Mouse (Mus musculus): ENCODE measurements at regions not wholly inside any gene's neighbourhood (a gene's known extent, or its start where the extent isn't known, plus 50 kb on each side); places are given as distances from the start of the nearest gene placed in this dataset.
A peak's percentile ranks its signal among the peaks of the same experiment; 100 is the strongest.

GRCm38 (mm10) chr4:148731586-148731985 is 72.6 kb upstream of the Casz1 start:
- Histone ChIP-seq H3K4me3 (ENCODE audit: control insufficient read depth in 1 of 2, insufficient read depth in 1 of 2, low read depth in 2 of 2, low read length in 2 of 2) (no peak overlapping the region), H3K9ac (ENCODE audit: control insufficient read depth, low read depth, low read length, poor library complexity, severe bottlenecking) (no peak overlapping the region), H3K79me2 (ENCODE audit: control insufficient read depth, insufficient read depth, low read length, poor library complexity) (no peaks in the 10 kb centered on the region), H3K9me3 (replicated peaks; ENCODE audit: insufficient read depth, low read length) (no peaks in the 10 kb centered on the region), H3K36me3 (ENCODE audit: control insufficient read depth in 1 of 2, insufficient read depth in 2 of 2, low read length in 2 of 2) (no peaks in the 10 kb centered on the region), H3K27me3 (ENCODE audit: control insufficient read depth in 1 of 2, insufficient read depth in 2 of 2, low read length in 2 of 2) (peaks cover 0 to 8% of the 10 kb centered on the region in 2 experiments; a peak in 3 of 4 replicates), H3K27ac (ENCODE audit: control insufficient read depth, low read depth, low read length) (no peak overlapping the region), H3K4me1 (ENCODE audit: control insufficient read depth in 1 of 2, insufficient read depth in 2 of 2, low read length in 2 of 2) (no peaks in the 10 kb centered on the region)
- no peak for TF ChIP-seq MAZ (IDR thresholded peaks at IDR 0.05; ENCODE audit: low read depth, low read length)
- TF ChIP-seq CTCF (IDR thresholded peaks at IDR 0.05 in 2 of 3, conservative IDR thresholded peaks at IDR 0.05 in 1 of 3; ENCODE audit: control insufficient read depth in 1 of 3, insufficient read depth in 1 of 3, low read depth in 2 of 3, low read length in 3 of 3, poor library complexity in 1 of 3, severe bottlenecking in 1 of 3): peak in 1 of 3 experiments; percentile 36; a peak in 2 of 6 replicates
- no peak for DNase-seq (ENCODE audit: low read depth, low spot score)

- H3K9ac ChIP-seq (ENCODE audit: control insufficient read depth, low read depth, low read length, poor library complexity, severe bottlenecking): no peak overlapping the region
- H3K27ac ChIP-seq (ENCODE audit: control insufficient read depth, low read depth, low read length): no peak overlapping the region
- no peaks in the 10 kb centered on the region for H3K9me3 ChIP-seq (replicated peaks; ENCODE audit: insufficient read depth, low read length)
- H3K4me3 ChIP-seq (ENCODE audit: control insufficient read depth in 1 of 2, insufficient read depth in 1 of 2, low read depth in 2 of 2, low read length in 2 of 2): no peak overlapping the region
- H3K27me3 ChIP-seq (ENCODE audit: control insufficient read depth in 1 of 2, insufficient read depth in 2 of 2, low read length in 2 of 2): peaks cover 0 to 6% of the 10 kb centered on the region in 2 experiments; a peak in 3 of 4 replicates
- no peaks in the 10 kb centered on the region for H3K36me3 ChIP-seq (ENCODE audit: control insufficient read depth in 1 of 2, insufficient read depth in 2 of 2, low read length in 2 of 2)
- no peaks in the 10 kb centered on the region for H3K79me2 ChIP-seq (ENCODE audit: control insufficient read depth, insufficient read depth, low read length, poor library complexity)
- DNase-seq (ENCODE audit: low read depth, low spot score): no peak
- TF ChIP-seq MXI1 (IDR thresholded peaks at IDR 0.05; ENCODE audit: low read depth, low read length) (no peak), POLR2AphosphoS2 (IDR thresholded peaks at IDR 0.05; ENCODE audit: low read length) (no peak), RAD21 (IDR thresholded peaks at IDR 0.05; ENCODE audit: low read depth, low read length) (no peak), SMC3 (IDR thresholded peaks at IDR 0.05; ENCODE audit: low read depth, low read length) (no peak), GABPA (IDR thresholded peaks at IDR 0.05; ENCODE audit: low read depth, low read length) (no peak), CHD2 (IDR thresholded peaks at IDR 0.05; ENCODE audit: low read length) (no peak), TCF12 (IDR thresholded peaks at IDR 0.05; ENCODE audit: low read depth, low read length) (no peak), POLR2A (IDR thresholded peaks at IDR 0.05; ENCODE audit: control insufficient read depth in 1 of 2, insufficient read depth in 1 of 2, low read depth in 1 of 2, low read length in 2 of 2, poor library complexity in 1 of 2) (no peak), USF2 (IDR thresholded peaks at IDR 0.05; ENCODE audit: borderline replicate concordance in 1 of 2, insufficient read depth in 1 of 2, low read depth in 1 of 2, low read length in 2 of 2) (no peak), POLR2AphosphoS5 (IDR thresholded peaks at IDR 0.05; ENCODE audit: borderline replicate concordance, low read depth, low read length) (no peak), GATA1 (IDR thresholded peaks at IDR 0.05; ENCODE audit: low read depth, low read length) (no peak), ETS1 (IDR thresholded peaks at IDR 0.05; ENCODE audit: low read depth, low read length) (no peak)
- H3K4me1 ChIP-seq (ENCODE audit: control insufficient read depth in 1 of 2, insufficient read depth in 2 of 2, low read length in 2 of 2): no peaks in the 10 kb centered on the region
These were observed 70.2 kb upstream of the Casz1 start for GRCm38 (mm10) chr4:148734061-148734460.

GRCm38 (mm10) chr4:148734547-148734946 is 69.7 kb upstream of the Casz1 start:
- no peak for TF ChIP-seq NRF1 (IDR thresholded peaks at IDR 0.05; ENCODE audit: insufficient read depth, low read depth, low read length, poor library complexity, severe bottlenecking)
- no peak for TF ChIP-seq POLR2AphosphoS2 (IDR thresholded peaks at IDR 0.05; ENCODE audit: low read length)
- no peak for TF ChIP-seq HCFC1 (IDR thresholded peaks at IDR 0.05; ENCODE audit: low read depth, low read length)
- Histone ChIP-seq H3K79me2 (ENCODE audit: control insufficient read depth, insufficient read depth, low read length, poor library complexity) (no peaks in the 10 kb centered on the region), H3K9ac (ENCODE audit: control insufficient read depth, low read depth, low read length, poor library complexity, severe bottlenecking) (no peak overlapping the region), H3K4me3 (ENCODE audit: control insufficient read depth in 1 of 2, insufficient read depth in 1 of 2, low read depth in 2 of 2, low read length in 2 of 2) (no peak overlapping the region), H3K9me3 (replicated peaks; ENCODE audit: insufficient read depth, low read length) (no peaks in the 10 kb centered on the region), H3K36me3 (ENCODE audit: control insufficient read depth in 1 of 2, insufficient read depth in 2 of 2, low read length in 2 of 2) (no peaks in the 10 kb centered on the region), H3K4me1 (ENCODE audit: control insufficient read depth in 1 of 2, insufficient read depth in 2 of 2, low read length in 2 of 2) (no peaks in the 10 kb centered on the region), H3K27me3 (ENCODE audit: control insufficient read depth in 1 of 2, insufficient read depth in 2 of 2, low read length in 2 of 2) (peaks cover 0 to 6% of the 10 kb centered on the region in 2 experiments; a peak in 3 of 4 replicates), H3K27ac (ENCODE audit: control insufficient read depth, low read depth, low read length) (no peak overlapping the region)
- no peak for DNase-seq (ENCODE audit: low read depth, low spot score)

Data from MEL (cell line).